Mouse (Mus musculus): Measurements from ENCODE around the gene Il1f10. TPM values are rescaled to one million over a fixed set of nuclear protein-coding genes. Genes with fewer than 3 reads are reported as not detected.

Gene Il1f10
- total and polyA plus RNA-seq, 2 experiments, result not detected

DNA sequence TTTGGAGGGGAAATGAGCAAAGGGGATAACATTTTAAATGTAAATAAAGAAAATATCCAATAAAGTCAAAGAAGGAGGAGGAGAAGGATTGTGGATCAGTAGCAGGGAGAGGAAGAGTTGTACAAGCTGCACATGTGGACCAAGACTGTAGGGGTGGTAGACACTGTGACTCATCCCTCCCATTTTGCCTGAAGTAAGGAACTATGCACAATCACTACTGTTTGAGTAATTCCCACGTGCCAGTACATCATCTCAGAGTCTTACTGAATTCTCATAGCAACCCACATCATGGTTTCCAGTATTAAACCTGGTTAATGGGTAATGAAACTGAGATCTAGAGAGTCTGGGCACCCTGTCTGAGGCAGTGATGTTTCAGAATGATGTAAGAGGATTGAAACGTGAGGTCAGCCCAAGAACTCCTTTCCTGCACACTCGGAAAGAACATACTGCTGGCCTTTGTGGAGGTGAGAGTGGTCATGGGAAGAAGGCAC is 50.4 kb downstream of the Il1f10 start:
- 21% methylated on average over 3 of the region's 3 CpGs for WGBS
- Histone ChIP-seq H3K27me3 (ENCODE audit: control insufficient read depth, insufficient read depth, low read length) (no peaks in the 10 kb centered on the region), H3K9ac (ENCODE audit: low read depth, low read length) (no peak overlapping the region), H3K4me3 (ENCODE audit: insufficient read depth, low read depth, low read length) (no peak overlapping the region), H3K27ac (replicated peaks; ENCODE audit: insufficient read depth, low read depth, low read length) (no peak overlapping the region), H3K36me3 (ENCODE audit: control insufficient read depth, insufficient read depth, low read length) (no peaks in the 10 kb centered on the region), H3K79me2 (ENCODE audit: control insufficient read depth, insufficient read depth, low read length) (no peaks in the 10 kb centered on the region), H3K4me1 (ENCODE audit: control insufficient read depth, insufficient read depth, low read length) (peaks cover 11% of the 10 kb centered on the region)
- peak; percentile 15 for DNase-seq (ENCODE audit: extremely low read depth, low read depth, low spot score)
- TF ChIP-seq POLR2A (IDR thresholded peaks at IDR 0.05; ENCODE audit: extremely low read depth, insufficient read depth, low read length) (no peak), CTCF (IDR thresholded peaks at IDR 0.05; ENCODE audit: low read depth, low read length) (no peak)

Other genes with a start within 250 kb of the Il1f10 start
- 27.7 and 46.7 TPM in 2 replicates for gene Hnmt, start 241.8 kb upstream of the Il1f10 start, total RNA-seq (2014; rRNA removed)
- 2.3 and 3.0 TPM in 2 replicates for gene Hnmt, start 241.8 kb upstream of the Il1f10 start, polyA plus RNA-seq (2012; rRNA removed)
- gene Tbpl2, start 194.6 kb upstream of the Il1f10 start, total RNA-seq (2014; rRNA removed), result not detected in 2 replicates
- gene Tbpl2, start 194.6 kb upstream of the Il1f10 start, polyA plus RNA-seq (2012; rRNA removed), result not detected in 2 replicates
- gene Il1f8, start 138.0 kb upstream of the Il1f10 start, total RNA-seq (2014; rRNA removed), result not detected in 2 replicates
- not detected in 2 replicates for gene Il1f8, start 138.0 kb upstream of the Il1f10 start, polyA plus RNA-seq (2012; rRNA removed)
- 0.18 TPM in 1 of 2 replicates, not detected in the other for gene Il1f9, start 104.7 kb upstream of the Il1f10 start, total RNA-seq (2014; rRNA removed)
- gene Il1f9, start 104.7 kb upstream of the Il1f10 start, polyA plus RNA-seq (2012; rRNA removed), result not detected in 2 replicates
- gene Il1f6, start 75.8 kb upstream of the Il1f10 start, total RNA-seq (2014; rRNA removed), result not detected in 2 replicates
- gene Il1f6, start 75.8 kb upstream of the Il1f10 start, polyA plus RNA-seq (2012; rRNA removed), result not detected in 2 replicates
- not detected in 2 replicates for gene Il1f5, start 14.2 kb upstream of the Il1f10 start, total RNA-seq (2014; rRNA removed)
- not detected in 2 replicates for gene Il1f5, start 14.2 kb upstream of the Il1f10 start, polyA plus RNA-seq (2012; rRNA removed)
- gene Il1rn, start 45.7 kb downstream of the Il1f10 start, total RNA-seq (2014; rRNA removed), result 10.8 and 13.9 TPM in 2 replicates
- 1.3 and 1.5 TPM in 2 replicates for gene Il1rn, start 45.7 kb downstream of the Il1f10 start, polyA plus RNA-seq (2012; rRNA removed)
- 1.6 and 3.7 TPM in 2 replicates for gene Psd4, start 76.4 kb downstream of the Il1f10 start, total RNA-seq (2014; rRNA removed)
- gene Psd4, start 76.4 kb downstream of the Il1f10 start, polyA plus RNA-seq (2012; rRNA removed), result 1.5 and 2.1 TPM in 2 replicates
- gene Pax8, start 184.4 kb downstream of the Il1f10 start, total RNA-seq (2014; rRNA removed), result 0.09 TPM in 1 of 2 replicates, not detected in the other
- gene Pax8, start 184.4 kb downstream of the Il1f10 start, polyA plus RNA-seq (2012; rRNA removed), result not detected in 2 replicates

Measured in liver, adult 2 months (tissue).